Mouse (Mus musculus) embryonic facial prominence, embryonic 14.5 days (tissue): ENCODE results near the gene Vav1. TPM values are rescaled to one million over a fixed set of nuclear protein-coding genes. Genes with fewer than 3 reads are reported as not detected.

Experiments used
- ATAC-seq: fragments of 200-750 bp; cut with Nextera tagmentation; 2 replicates; pipeline ENCODE4 v1.8.0; 2017; ENCODE audit warnings: low read depth, moderate number of reproducible peaks, moderate TSS enrichment
- DNase-seq: peaks from one replicate; pipeline ENCODE4 v3.0.0-alpha.2; 2015; ENCODE audit warnings: low spot score
- H3K27ac ChIP-seq: fragments of 300-500 bp; sonication (generic); replicated peaks from 2 replicates; pipeline ENCODE4 v1.5.1; 2014; ENCODE audit warnings: low read depth, mild to moderate bottlenecking, low read length, moderate library complexity
- H3K27me3 ChIP-seq: fragments of 300-500 bp; sonication (generic); replicated peaks from 2 replicates; pipeline ENCODE4 v1.6.1; 2014; ENCODE audit warnings: low read length; ENCODE audit not compliant: control insufficient read depth, insufficient read depth
- H3K36me3 ChIP-seq: fragments of 300-500 bp; sonication (generic); 2 replicates; pipeline ENCODE4 v1.6.1; 2014; ENCODE audit warnings: low read length, mixed read lengths; ENCODE audit not compliant: control insufficient read depth, insufficient read depth
- H3K4me1 ChIP-seq: fragments of 300-500 bp; sonication (generic); 2 replicates; pipeline ENCODE4 v1.6.1; 2014; ENCODE audit warnings: antibody characterized with exemption, low read length; ENCODE audit not compliant: control insufficient read depth, insufficient read depth
- H3K4me2 ChIP-seq: fragments of 300-500 bp; sonication (generic); 2 replicates; pipeline ENCODE4 v1.6.1; 2014; ENCODE audit warnings: low read depth, mild to moderate bottlenecking, low read length, moderate library complexity, mixed read lengths
- H3K4me3 ChIP-seq: fragments of 300-500 bp; sonication (generic); 2 replicates; pipeline ENCODE4 v1.5.1; 2014; ENCODE audit warnings: low read depth, mild to moderate bottlenecking, low read length
- H3K9ac ChIP-seq: fragments of 300-500 bp; sonication (generic); 2 replicates; pipeline ENCODE4 v1.6.1; 2014; ENCODE audit warnings: low read depth, mild to moderate bottlenecking, low read length, moderate library complexity, mixed read lengths
- H3K9me3 ChIP-seq: fragments of 300-500 bp; sonication (generic); 2 replicates; pipeline ENCODE4 v1.6.1; 2016; ENCODE audit warnings: low read length; ENCODE audit not compliant: control insufficient read depth
- WGBS: fragments of 180-500 bp; shearing (Covaris S2); extraction: QIAGEN DNeasy Blood & Tissue Kit; methylation state at CpG from one replicate; pipeline ENCODE4 v1.1.7; 2014; 5-methylcytosine and 5-hydroxymethylcytosine counted together
- polyA plus RNA-seq: library from polyadenylated mRNA; unstranded; fragments of >200 nt; fragmentation: Nextera tagmentation; extraction: Ambion mirVana; gene quantifications from 2 replicates; pipeline ENCODE4 v1.2.1, GENCODE M21; 2014

Vav1 gene
- 4.0 and 4.8 TPM in 2 replicates for polyA plus RNA-seq

- ATAC-seq (no peak), DNase-seq (no peak)
- Histone ChIP-seq H3K27ac (no peak within 1 kb of the TSS), H3K9me3 (no peaks in the 10 kb centered on the region), H3K4me2 (no peak within 1 kb of the TSS), H3K36me3 (no peaks in the 10 kb centered on the region), H3K27me3 (peaks cover 7% of the 10 kb centered on the region), H3K9ac (no peak within 1 kb of the TSS), H3K4me1 (peaks cover 13% of the 10 kb centered on the region; the same call in 1 of the 2 replicates), H3K4me3 (no peak within 1 kb of the TSS)
- 65% methylated on average over 24 of the region's 26 CpGs for WGBS
These were observed at the start of gene Vav1 for GRCm38 (mm10) chr17:57278943-57279590. Vav1 (plus strand) TSS chr17:57279100.

DNA sequence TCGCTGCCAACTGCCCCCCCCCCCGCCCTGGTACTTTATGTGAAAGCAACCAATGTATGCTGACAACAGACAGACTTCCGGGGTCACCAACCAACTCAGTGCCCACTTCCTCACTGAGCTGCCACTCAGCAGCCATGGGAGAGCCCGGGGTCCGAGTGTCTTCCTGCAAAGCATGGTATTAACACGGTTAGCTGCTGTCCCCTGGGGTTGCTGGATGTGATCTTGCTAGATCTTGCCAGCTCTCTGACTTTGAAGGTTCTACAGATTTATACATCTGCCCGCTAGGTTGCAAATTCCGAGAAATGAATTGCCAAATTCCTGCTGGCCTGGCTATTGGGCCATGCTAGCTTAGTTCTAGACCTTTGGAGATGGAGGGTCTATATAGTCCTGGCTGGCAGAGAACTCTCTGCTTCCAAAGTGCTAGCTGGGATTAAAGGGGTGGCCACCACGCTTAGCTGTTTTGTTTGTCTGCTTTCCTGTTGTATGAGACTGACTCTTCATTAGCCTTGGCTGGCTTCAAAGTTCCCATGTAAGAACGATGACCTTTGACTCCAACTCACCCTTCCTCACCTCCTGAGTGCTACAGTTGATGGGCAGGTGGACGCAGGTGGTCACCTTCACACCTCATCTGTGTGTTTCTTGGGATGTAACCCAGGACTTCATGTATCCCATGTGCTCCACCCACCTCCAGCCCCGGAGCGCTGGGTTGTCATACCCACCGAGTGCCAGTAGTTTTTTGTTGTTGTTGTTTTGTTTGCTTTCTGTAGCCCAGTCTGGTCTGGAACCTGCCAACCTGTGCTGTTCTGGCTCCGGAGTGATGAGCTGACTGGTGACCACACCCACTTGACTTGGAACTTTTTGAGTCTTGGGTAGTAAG, 48.8 kb upstream of the Vav1 start:
- DNase-seq (no peak), ATAC-seq (no peak)
- no peaks in the 10 kb centered on the region for H3K9me3 ChIP-seq
- no peak overlapping the region for H3K4me3 ChIP-seq
- H3K36me3 ChIP-seq: peaks cover 4% of the 10 kb centered on the region; the same call in 1 of the 2 replicates
- H3K27ac ChIP-seq: no peak overlapping the region
- WGBS: 74% methylated on average over 14 of the region's 15 CpGs
- no peaks in the 10 kb centered on the region for H3K4me1 ChIP-seq
- H3K9ac ChIP-seq: no peak overlapping the region
- H3K27me3 ChIP-seq: no peaks in the 10 kb centered on the region
- H3K4me2 ChIP-seq: no peak overlapping the region

- ATAC-seq (no peak), DNase-seq (no peak)
- H3K27me3 ChIP-seq: no peaks in the 10 kb centered on the region
- H3K36me3 ChIP-seq: peaks cover 10% of the 10 kb centered on the region; the same call in 1 of the 2 replicates
- H3K4me2 ChIP-seq: no peak overlapping the region
- H3K9me3 ChIP-seq: no peaks in the 10 kb centered on the region
- no peak overlapping the region for H3K9ac ChIP-seq
- no peak overlapping the region for H3K4me3 ChIP-seq
- WGBS: 44% methylated on average over 6 of the region's 6 CpGs
- no peaks in the 10 kb centered on the region for H3K4me1 ChIP-seq
- H3K27ac ChIP-seq: no peak overlapping the region
These were observed 48.2 kb upstream of the Vav1 start for GRCm38 (mm10) chr17:57230728-57231125.

GRCm38 (mm10) chr17:57231321-57231771, 47.6 kb upstream of the Vav1 start:
- H3K27ac ChIP-seq: no peak overlapping the region

DNA sequence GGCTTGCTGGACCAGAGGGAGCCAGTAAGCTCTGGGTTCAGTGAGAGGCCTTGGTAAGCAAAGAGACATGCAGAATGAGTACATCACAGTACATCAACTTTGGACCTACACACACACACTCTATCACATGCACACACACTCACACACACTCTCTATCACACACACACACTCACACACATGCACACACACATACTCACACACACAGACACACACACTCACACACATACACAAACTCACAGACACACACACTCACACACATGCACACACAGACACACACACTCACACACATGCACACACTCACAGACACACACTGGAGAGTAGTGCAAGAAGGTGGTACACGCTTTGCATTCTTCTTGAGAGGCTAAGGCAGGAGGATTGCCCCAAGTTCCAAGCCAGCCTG, 46.7 kb upstream of the Vav1 start:
- no peaks in the 10 kb centered on the region for H3K27me3 ChIP-seq
- no peak overlapping the region for H3K4me3 ChIP-seq
- no peak overlapping the region for H3K27ac ChIP-seq
- no peaks in the 10 kb centered on the region for H3K9me3 ChIP-seq
- no peak overlapping the region for H3K9ac ChIP-seq
- no peaks in the 10 kb centered on the region for H3K4me1 ChIP-seq
- 82% methylated on average over 1 of the region's 1 CpGs for WGBS
- DNase-seq (no peak), ATAC-seq (no peak)
- H3K36me3 ChIP-seq: peaks cover 25% of the 10 kb centered on the region; the same call in 1 of the 2 replicates
- no peak overlapping the region for H3K4me2 ChIP-seq

More at GRCm38 (mm10) chr17:57231321-57231771, 47.6 kb upstream of the Vav1 start:
- no peak overlapping the region for H3K4me2 ChIP-seq
- no peak overlapping the region for H3K4me3 ChIP-seq
- H3K36me3 ChIP-seq: peaks cover 16% of the 10 kb centered on the region; the same call in 1 of the 2 replicates
- no peaks in the 10 kb centered on the region for H3K9me3 ChIP-seq
- no peak for DNase-seq
- no peaks in the 10 kb centered on the region for H3K27me3 ChIP-seq
- H3K4me1 ChIP-seq: no peaks in the 10 kb centered on the region
- ATAC-seq: no peak
- no peak overlapping the region for H3K9ac ChIP-seq

DNA sequence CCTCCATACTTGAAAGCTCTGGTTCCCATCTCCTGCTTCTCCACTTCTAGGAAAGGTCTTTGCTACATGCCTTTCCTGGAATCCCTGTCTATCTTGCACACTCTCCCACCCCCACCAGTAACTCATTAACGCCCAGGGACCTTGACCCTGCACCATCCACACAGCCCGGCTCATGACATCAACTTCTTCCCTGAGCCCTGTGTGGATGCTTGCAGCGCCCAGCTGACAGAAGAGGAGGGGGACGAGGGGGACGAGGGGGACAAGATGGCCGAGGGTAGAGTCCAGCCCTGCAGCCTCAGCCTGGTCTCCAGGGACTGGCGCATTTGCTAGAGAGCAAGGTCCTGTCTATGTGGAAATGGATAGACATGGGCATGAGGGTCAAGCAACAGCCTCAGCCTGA, 45.9 kb upstream of the Vav1 start:
- H3K9me3 ChIP-seq: no peaks in the 10 kb centered on the region

GRCm38 (mm10) chr17:57234254-57234928, 44.5 kb upstream of the Vav1 start:
- Histone ChIP-seq H3K9ac (no peak overlapping the region), H3K9me3 (no peaks in the 10 kb centered on the region), H3K4me2 (no peak overlapping the region), H3K36me3 (peaks cover 38% of the 10 kb centered on the region; the same call in 1 of the 2 replicates), H3K27ac (no peak overlapping the region), H3K4me1 (no peaks in the 10 kb centered on the region), H3K4me3 (no peak overlapping the region), H3K27me3 (no peaks in the 10 kb centered on the region)
- WGBS: 80% methylated on average over 12 of the region's 12 CpGs
- no peak for DNase-seq
- no peak for ATAC-seq

More for the DNA sequence above, 45.9 kb upstream of the Vav1 start:
- Histone ChIP-seq H3K27me3 (no peaks in the 10 kb centered on the region), H3K27ac (no peak overlapping the region), H3K4me1 (no peaks in the 10 kb centered on the region), H3K9ac (no peak overlapping the region), H3K4me2 (no peak overlapping the region), H3K36me3 (peaks cover 33% of the 10 kb centered on the region; the same call in 1 of the 2 replicates), H3K4me3 (no peak overlapping the region)
- WGBS: 52% methylated on average over 7 of the region's 7 CpGs
- DNase-seq (no peak), ATAC-seq (no peak)

DNA sequence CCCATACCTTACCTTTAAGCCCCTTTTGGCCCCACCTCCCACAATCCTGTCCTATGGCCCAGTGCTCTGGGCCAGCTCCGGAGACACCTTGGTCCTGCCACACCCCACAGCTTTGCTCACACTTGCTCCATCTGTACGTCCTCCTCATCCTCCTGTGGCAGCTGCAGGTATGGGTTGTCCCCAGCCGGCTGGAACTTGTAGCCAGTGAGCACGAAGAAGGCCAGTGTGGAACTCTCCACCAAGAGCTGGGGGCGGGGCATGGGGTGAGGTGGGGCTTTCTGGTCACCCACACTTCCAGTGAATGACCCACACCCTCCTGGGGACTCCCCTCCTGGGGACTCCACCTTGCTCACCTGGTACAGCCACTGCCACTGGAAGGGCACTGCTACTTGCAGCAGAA, 43.1 kb upstream of the Vav1 start:
- DNase-seq: no peak
- Histone ChIP-seq H3K9ac (no peak overlapping the region), H3K27ac (no peak overlapping the region), H3K36me3 (peaks cover 38% of the 10 kb centered on the region; the same call in 1 of the 2 replicates), H3K4me3 (no peak overlapping the region), H3K9me3 (no peaks in the 10 kb centered on the region), H3K27me3 (no peaks in the 10 kb centered on the region), H3K4me2 (no peak overlapping the region), H3K4me1 (no peaks in the 10 kb centered on the region)
- no peak for ATAC-seq
- 93% methylated on average over 5 of the region's 5 CpGs for WGBS
